Mouse (Mus musculus): Measurements from ENCODE around the gene Pptc7. TPM values are rescaled to one million over a fixed set of nuclear protein-coding genes. Genes with fewer than 3 reads are reported as not detected.
A peak's percentile ranks its signal among the peaks of the same experiment; 100 is the strongest.

Pptc7 gene
- polyA plus RNA-seq, 1 experiment, result 48.4 TPM

GRCm38 (mm10) chr5:122293131-122293530, 9.0 kb downstream of the Pptc7 start:
- TF ChIP-seq CTCF (IDR thresholded peaks at IDR 0.05; ENCODE audit: borderline replicate concordance, insufficient read depth, low read depth, low read length), result no peak
- no peak for TF ChIP-seq POLR2A (IDR thresholded peaks at IDR 0.05; ENCODE audit: borderline replicate concordance, insufficient read depth, low read length)
- no peak for DNase-seq
- WGBS, result 70% methylated on average over 6 of the region's 6 CpGs
- peaks cover 31% of the 10 kb centered on the region for H3K4me1 ChIP-seq (ENCODE audit: control insufficient read depth, insufficient read depth, low read length)
- H3K27ac ChIP-seq (ENCODE audit: insufficient read depth, low read length), result no peak overlapping the region
- H3K27me3 ChIP-seq (ENCODE audit: control insufficient read depth, insufficient read depth, low read length), result no peaks in the 10 kb centered on the region
- no peak overlapping the region for H3K4me3 ChIP-seq (replicated peaks; ENCODE audit: insufficient read depth, low read depth, low read length)

- no peak for TF ChIP-seq CTCF (IDR thresholded peaks at IDR 0.05; ENCODE audit: borderline replicate concordance, insufficient read depth, low read depth, low read length)
- TF ChIP-seq POLR2A (IDR thresholded peaks at IDR 0.05; ENCODE audit: borderline replicate concordance, insufficient read depth, low read length), result no peak
- Histone ChIP-seq H3K4me1 (ENCODE audit: control insufficient read depth, insufficient read depth, low read length) (peaks cover 31% of the 10 kb centered on the region), H3K27me3 (ENCODE audit: control insufficient read depth, insufficient read depth, low read length) (no peaks in the 10 kb centered on the region), H3K27ac (ENCODE audit: insufficient read depth, low read length) (no peak overlapping the region), H3K4me3 (replicated peaks; ENCODE audit: insufficient read depth, low read depth, low read length) (no peak overlapping the region)
- DNase-seq, result no peak
- WGBS, result 69% methylated on average over 3 of the region's 3 CpGs
Observed at GRCm38 (mm10) chr5:122294219-122294735, 10.1 kb downstream of the Pptc7 start.

GRCm38 (mm10) chr5:122295113-122295935, 11.2 kb downstream of the Pptc7 start:
- H3K27ac ChIP-seq (ENCODE audit: insufficient read depth, low read length), result no peak overlapping the region
- peaks cover 36% of the 10 kb centered on the region for H3K4me1 ChIP-seq (ENCODE audit: control insufficient read depth, insufficient read depth, low read length)
- DNase-seq, result no peak
- TF ChIP-seq POLR2A (IDR thresholded peaks at IDR 0.05; ENCODE audit: borderline replicate concordance, insufficient read depth, low read length) (no peak), CTCF (IDR thresholded peaks at IDR 0.05; ENCODE audit: borderline replicate concordance, insufficient read depth, low read depth, low read length) (no peak)
- WGBS, result 45% methylated on average over 14 of the region's 14 CpGs
- no peaks in the 10 kb centered on the region for H3K27me3 ChIP-seq (ENCODE audit: control insufficient read depth, insufficient read depth, low read length)
- no peak overlapping the region for H3K4me3 ChIP-seq (replicated peaks; ENCODE audit: insufficient read depth, low read depth, low read length)

GRCm38 (mm10) chr5:122300071-122300518, 15.9 kb downstream of the Pptc7 start:
- peak; percentile 62 to 79 for DNase-seq
- peaks cover 45% of the 10 kb centered on the region for H3K4me1 ChIP-seq (ENCODE audit: control insufficient read depth, insufficient read depth, low read length)
- TF ChIP-seq CTCF (IDR thresholded peaks at IDR 0.05; ENCODE audit: borderline replicate concordance, insufficient read depth, low read depth, low read length) (no peak), POLR2A (IDR thresholded peaks at IDR 0.05; ENCODE audit: borderline replicate concordance, insufficient read depth, low read length) (no peak)
- 15% methylated on average over 6 of the region's 6 CpGs for WGBS
- peak overlapping the region; percentile 29 for H3K27ac ChIP-seq (ENCODE audit: insufficient read depth, low read length)
- no peaks in the 10 kb centered on the region for H3K27me3 ChIP-seq (ENCODE audit: control insufficient read depth, insufficient read depth, low read length)
- H3K4me3 ChIP-seq (replicated peaks; ENCODE audit: insufficient read depth, low read depth, low read length), result no peak overlapping the region

- TF ChIP-seq POLR2A (IDR thresholded peaks at IDR 0.05; ENCODE audit: borderline replicate concordance, insufficient read depth, low read length) (no peak), CTCF (IDR thresholded peaks at IDR 0.05; ENCODE audit: borderline replicate concordance, insufficient read depth, low read depth, low read length) (no peak)
- no peak overlapping the region for H3K4me3 ChIP-seq (replicated peaks; ENCODE audit: insufficient read depth, low read depth, low read length)
- no peak for DNase-seq
- peaks cover 47% of the 10 kb centered on the region for H3K4me1 ChIP-seq (ENCODE audit: control insufficient read depth, insufficient read depth, low read length)
- H3K27me3 ChIP-seq (ENCODE audit: control insufficient read depth, insufficient read depth, low read length), result no peaks in the 10 kb centered on the region
- 43% methylated on average over 17 of the region's 17 CpGs for WGBS
- no peak overlapping the region for H3K27ac ChIP-seq (ENCODE audit: insufficient read depth, low read length)
Observed at GRCm38 (mm10) chr5:122302810-122303745, 18.9 kb downstream of the Pptc7 start.

- TF ChIP-seq POLR2A (IDR thresholded peaks at IDR 0.05; ENCODE audit: borderline replicate concordance, insufficient read depth, low read length) (no peak), CTCF (IDR thresholded peaks at IDR 0.05; ENCODE audit: borderline replicate concordance, insufficient read depth, low read depth, low read length) (no peak)
- no peak overlapping the region for H3K4me3 ChIP-seq (replicated peaks; ENCODE audit: insufficient read depth, low read depth, low read length)
- H3K27me3 ChIP-seq (ENCODE audit: control insufficient read depth, insufficient read depth, low read length), result no peaks in the 10 kb centered on the region
- no peak for DNase-seq
- 26% methylated on average over 7 of the region's 7 CpGs for WGBS
- H3K4me1 ChIP-seq (ENCODE audit: control insufficient read depth, insufficient read depth, low read length), result peaks cover 44% of the 10 kb centered on the region
- peak overlapping the region; percentile 45; the same call in 1 of the 2 replicates for H3K27ac ChIP-seq (ENCODE audit: insufficient read depth, low read length)
Observed at GRCm38 (mm10) chr5:122303937-122304336, 19.8 kb downstream of the Pptc7 start.

GRCm38 (mm10) chr5:122304541-122304940, 20.4 kb downstream of the Pptc7 start:
- 15% methylated on average over 6 of the region's 6 CpGs for WGBS
- Histone ChIP-seq H3K27ac (ENCODE audit: insufficient read depth, low read length) (peak overlapping the region; percentile 45; the same call in 1 of the 2 replicates), H3K4me1 (ENCODE audit: control insufficient read depth, insufficient read depth, low read length) (peaks cover 43% of the 10 kb centered on the region), H3K27me3 (ENCODE audit: control insufficient read depth, insufficient read depth, low read length) (no peaks in the 10 kb centered on the region), H3K4me3 (replicated peaks; ENCODE audit: insufficient read depth, low read depth, low read length) (no peak overlapping the region)
- TF ChIP-seq POLR2A (IDR thresholded peaks at IDR 0.05; ENCODE audit: borderline replicate concordance, insufficient read depth, low read length), result no peak
- no peak for TF ChIP-seq CTCF (IDR thresholded peaks at IDR 0.05; ENCODE audit: borderline replicate concordance, insufficient read depth, low read depth, low read length)
- DNase-seq, result no peak
